Mouse (Mus musculus) hindbrain, embryonic 15.5 days (tissue): ENCODE measurements around the gene Msh4. TPM values are rescaled to one million over a fixed set of nuclear protein-coding genes. Genes with fewer than 3 reads are reported as not detected.
"Not testable (repeated sequence)": the region's sequence is repeated elsewhere in the genome, so short reads cannot be mapped to it uniquely, and the experiment has no call there.

Experiments used
- ATAC-seq: fragments of 200-750 bp; cut with Nextera tagmentation; 2 replicates; pipeline ENCODE4 v1.8.0; 2017; ENCODE audit warnings: low read depth, moderate number of reproducible peaks, moderate TSS enrichment; ENCODE audit not compliant: low FRiP score
- H3K27ac ChIP-seq: fragments of 300-500 bp; sonication (generic); replicated peaks from 2 replicates; pipeline ENCODE4 v1.5.1; 2015; ENCODE audit warnings: mild to moderate bottlenecking, inconsistent platforms
- H3K27me3 ChIP-seq: fragments of 300-500 bp; sonication (generic); 2 replicates; pipeline ENCODE4 v1.6.1; 2015; ENCODE audit warnings: control low read depth, inconsistent platforms
- H3K36me3 ChIP-seq: fragments of 300-500 bp; sonication (generic); 2 replicates; pipeline ENCODE4 v1.6.1; 2015; ENCODE audit warnings: control low read depth, inconsistent platforms
- H3K4me1 ChIP-seq: fragments of 300-500 bp; sonication (generic); replicated peaks from 2 replicates; pipeline ENCODE4 v1.6.1; 2015; ENCODE audit warnings: control low read depth, inconsistent platforms
- H3K4me2 ChIP-seq: fragments of 300-500 bp; sonication (generic); 2 replicates; pipeline ENCODE4 v1.6.1; 2015; ENCODE audit warnings: moderate library complexity, mild to moderate bottlenecking, inconsistent platforms
- H3K4me3 ChIP-seq: fragments of 300-500 bp; sonication (generic); 2 replicates; pipeline ENCODE4 v1.5.1; 2015; ENCODE audit warnings: mild to moderate bottlenecking, inconsistent platforms
- H3K9ac ChIP-seq: fragments of 300-500 bp; sonication (generic); 2 replicates; pipeline ENCODE4 v1.6.1; 2015; ENCODE audit warnings: inconsistent platforms
- H3K9me3 ChIP-seq: fragments of 300-500 bp; sonication (generic); 2 replicates; pipeline ENCODE4 v1.6.1; 2016; ENCODE audit warnings: control low read depth, inconsistent platforms
- WGBS: fragments of 180-500 bp; shearing (Covaris S2); methylation state at CpG from one replicate; pipeline ENCODE4 v1.1.7; 2015; 5-methylcytosine and 5-hydroxymethylcytosine counted together
- polyA plus RNA-seq: library from polyadenylated mRNA; unstranded; fragments of >200 nt; fragmentation: Nextera tagmentation; extraction: Ambion mirVana; gene quantifications from 2 replicates; pipeline ENCODE4 v1.2.1, GENCODE M21; 2015

Msh4 gene
- polyA plus RNA-seq, 1 experiment from 2014 or later, result 0.22 TPM

- no peaks in the 10 kb centered on the region for H3K9me3 ChIP-seq
- no peak overlapping the region for H3K27ac ChIP-seq
- H3K4me1 ChIP-seq, result no peaks in the 10 kb centered on the region
- no peaks in the 10 kb centered on the region for H3K27me3 ChIP-seq
- no peak for ATAC-seq
- no peaks in the 10 kb centered on the region for H3K36me3 ChIP-seq
- H3K4me3 ChIP-seq, result no peak overlapping the region
- no peak overlapping the region for H3K9ac ChIP-seq
- no peak overlapping the region for H3K4me2 ChIP-seq
- 86% methylated on average over 4 of the region's 4 CpGs for whole genome bisulfite sequencing
Observed at GRCm38 (mm10) chr3:153837593-153837992, 68.3 kb downstream of the Msh4 start.

- ATAC-seq, result no peak
- Histone ChIP-seq H3K4me1 (no peaks in the 10 kb centered on the region), H3K27ac (no peak overlapping the region), H3K36me3 (no peaks in the 10 kb centered on the region), H3K27me3 (no peaks in the 10 kb centered on the region), H3K9ac (no peak overlapping the region), H3K9me3 (no peaks in the 10 kb centered on the region), H3K4me2 (no peak overlapping the region), H3K4me3 (no peak overlapping the region)
- 79% methylated on average over 3 of the region's 3 CpGs for WGBS
Observed at GRCm38 (mm10) chr3:153836316-153836715, 69.6 kb downstream of the Msh4 start.

GRCm38 (mm10) chr3:153835455-153836086 is 70.4 kb downstream of the Msh4 start:
- 63% methylated on average over 7 of the region's 7 CpGs for WGBS
- no peaks in the 10 kb centered on the region for H3K36me3 ChIP-seq
- H3K9ac ChIP-seq, result no peak overlapping the region
- no peaks in the 10 kb centered on the region for H3K4me1 ChIP-seq
- H3K27ac ChIP-seq, result no peak overlapping the region
- H3K4me2 ChIP-seq, result no peak overlapping the region
- no peak overlapping the region for H3K4me3 ChIP-seq
- ATAC-seq, result no peak
- H3K9me3 ChIP-seq, result no peaks in the 10 kb centered on the region
- H3K27me3 ChIP-seq, result no peaks in the 10 kb centered on the region

GRCm38 (mm10) chr3:153834071-153834470 is 71.9 kb downstream of the Msh4 start:
- Histone ChIP-seq H3K36me3 (no peaks in the 10 kb centered on the region), H3K4me2 (no peak overlapping the region), H3K4me1 (no peaks in the 10 kb centered on the region), H3K9me3 (no peaks in the 10 kb centered on the region), H3K4me3 (no peak overlapping the region), H3K27ac (no peak overlapping the region), H3K27me3 (no peaks in the 10 kb centered on the region), H3K9ac (no peak overlapping the region)
- ATAC-seq, result no peak
- WGBS, result 86% methylated on average over 4 of the region's 4 CpGs

- no peaks in the 10 kb centered on the region for H3K27me3 ChIP-seq
- WGBS, result 40% methylated on average over 6 of the region's 6 CpGs
- no peak overlapping the region for H3K4me2 ChIP-seq
- no peaks in the 10 kb centered on the region for H3K9me3 ChIP-seq
- no peaks in the 10 kb centered on the region for H3K4me1 ChIP-seq
- no peak for ATAC-seq
- no peak overlapping the region for H3K9ac ChIP-seq
- H3K27ac ChIP-seq, result no peak overlapping the region
- H3K36me3 ChIP-seq, result no peaks in the 10 kb centered on the region
- H3K4me3 ChIP-seq, result no peak overlapping the region
Observed at GRCm38 (mm10) chr3:153832654-153832945, 73.3 kb downstream of the Msh4 start.

- 89% methylated on average over 4 of the region's 4 CpGs for WGBS
- no peaks in the 10 kb centered on the region for H3K36me3 ChIP-seq
- no peak overlapping the region for H3K9ac ChIP-seq
- peak; percentile 56; the same call in 1 of the 2 replicates for ATAC-seq
- no peak overlapping the region for H3K4me3 ChIP-seq
- no peak overlapping the region for H3K4me2 ChIP-seq
- H3K27ac ChIP-seq, result no peak overlapping the region
- no peaks in the 10 kb centered on the region for H3K9me3 ChIP-seq
- no peaks in the 10 kb centered on the region for H3K27me3 ChIP-seq
- H3K4me1 ChIP-seq, result no peaks in the 10 kb centered on the region
Observed at GRCm38 (mm10) chr3:153831873-153832653, 73.9 kb downstream of the Msh4 start.

- H3K9me3 ChIP-seq, result no peaks in the 10 kb centered on the region
- no peaks in the 10 kb centered on the region for H3K27me3 ChIP-seq
- no peaks in the 10 kb centered on the region for H3K36me3 ChIP-seq
- 79% methylated on average over 11 of the region's 11 CpGs for WGBS
- no peak overlapping the region for H3K9ac ChIP-seq
- no peaks in the 10 kb centered on the region for H3K4me1 ChIP-seq
- no peak overlapping the region for H3K4me3 ChIP-seq
- H3K27ac ChIP-seq, result no peak overlapping the region
- H3K4me2 ChIP-seq, result no peak overlapping the region
- ATAC-seq, result no peak
Observed at GRCm38 (mm10) chr3:153831014-153831872, 74.7 kb downstream of the Msh4 start.

GRCm38 (mm10) chr3:153829788-153830187 is 76.2 kb downstream of the Msh4 start:
- H3K36me3 ChIP-seq, H3K4me1 ChIP-seq, H3K4me3 ChIP-seq, ATAC-seq, H3K27ac ChIP-seq, H3K4me2 ChIP-seq, H3K9me3 ChIP-seq, H3K27me3 ChIP-seq, H3K9ac ChIP-seq: not testable (repeated sequence)
- 98% methylated on average over 3 of the region's 3 CpGs for WGBS

GRCm38 (mm10) chr3:153826616-153827015 is 79.3 kb downstream of the Msh4 start:
- no peak overlapping the region for H3K4me2 ChIP-seq
- H3K4me1 ChIP-seq, result 0 out of 2 replicates have a peak, but pooled peaks cover 3% of the 10 kb centered on the region
- no peak overlapping the region for H3K4me3 ChIP-seq
- WGBS, result 27% methylated on average over 6 of the region's 6 CpGs
- H3K9me3 ChIP-seq, result no peaks in the 10 kb centered on the region
- H3K27me3 ChIP-seq, result no peaks in the 10 kb centered on the region
- ATAC-seq, result no peak
- no peaks in the 10 kb centered on the region for H3K36me3 ChIP-seq
- no peak overlapping the region for H3K9ac ChIP-seq
- no peak overlapping the region for H3K27ac ChIP-seq

- no peak overlapping the region for H3K27ac ChIP-seq
- H3K36me3 ChIP-seq, result no peaks in the 10 kb centered on the region
- no peak overlapping the region for H3K4me2 ChIP-seq
- WGBS, result 93% methylated on average over 10 of the region's 10 CpGs
- no peaks in the 10 kb centered on the region for H3K27me3 ChIP-seq
- H3K4me3 ChIP-seq, result no peak overlapping the region
- no peaks in the 10 kb centered on the region for H3K9me3 ChIP-seq
- H3K9ac ChIP-seq, result no peak overlapping the region
- H3K4me1 ChIP-seq, result 0 out of 2 replicates have a peak, but pooled peaks cover 3% of the 10 kb centered on the region
- no peak for ATAC-seq
Observed at GRCm38 (mm10) chr3:153825197-153825596, 80.7 kb downstream of the Msh4 start.

- ATAC-seq, result no peak; the same call in 1 of the 2 replicates
- H3K27ac ChIP-seq, result no peak overlapping the region
- WGBS, result 50% methylated on average over 11 of the region's 11 CpGs
Observed at GRCm38 (mm10) chr3:153823671-153824515, 82.0 kb downstream of the Msh4 start.

More at GRCm38 (mm10) chr3:153823671-153824515, 82.0 kb downstream of the Msh4 start:
- Histone ChIP-seq H3K4me1 (0 out of 2 replicates have a peak, but pooled peaks cover 3% of the 10 kb centered on the region), H3K27me3 (no peaks in the 10 kb centered on the region), H3K4me2 (no peak overlapping the region), H3K4me3 (no peak overlapping the region), H3K9me3 (no peaks in the 10 kb centered on the region), H3K36me3 (no peaks in the 10 kb centered on the region), H3K9ac (no peak overlapping the region)
